Mouse (Mus musculus) urinary bladder, postnatal 0 days (tissue): ENCODE results near the gene Stra8. TPM values are rescaled to one million over a fixed set of nuclear protein-coding genes. Genes with fewer than 3 reads are reported as not detected.

Experiments used
- polyA plus RNA-seq: library from polyadenylated mRNA; unstranded; fragments of >200 nt; fragmentation: Nextera tagmentation; extraction: Ambion mirVana; gene quantifications from 2 replicates; pipeline ENCODE4 v1.2.1, GENCODE M21; 2015

Gene Stra8
- polyA plus RNA-seq: not detected in 2 replicates

GRCm38 (mm10) chr6:34919956-34920355, at the start of gene Stra8:
TSS of gene Stra8 (plus strand) at chr6:34920163.

GRCm38 (mm10) chr6:34877509-34878321, 42.2 kb upstream of the Stra8 start, which contains the start of gene Cyren:
TSS of gene Cyren (minus strand) at chr6:34878060.

GRCm38 (mm10) chr6:34910371-34911219, 9.4 kb upstream of the Stra8 start, which contains the start of gene Wdr91:
TSS of gene Wdr91 (minus strand) at chr6:34910876.

GRCm38 (mm10) chr6:34988081-34988761, 68.3 kb downstream of the Stra8 start, which contains the start of gene Slc23a4:
TSS of gene Slc23a4 (minus strand) at chr6:34988404.

Other genes starting within 250 kb of the Stra8 start
- gene Agbl3, start 139.7 kb upstream of the Stra8 start, polyA plus RNA-seq: 6.2 and 6.9 TPM in 2 replicates
- 7.5 and 10.0 TPM in 2 replicates for gene Tmem140, start 57.0 kb upstream of the Stra8 start, polyA plus RNA-seq
- gene Cyren, start 42.1 kb upstream of the Stra8 start, polyA plus RNA-seq: 5.3 and 5.6 TPM in 2 replicates
- gene Wdr91, start 9.3 kb upstream of the Stra8 start, polyA plus RNA-seq: 4.9 and 5.2 TPM in 2 replicates
- 1.4 and 2.3 TPM in 2 replicates for gene Slc23a4, start 68.2 kb downstream of the Stra8 start, polyA plus RNA-seq
- gene Cnot4, start 213.6 kb downstream of the Stra8 start, polyA plus RNA-seq: 14.3 and 16.7 TPM in 2 replicates